In the genomic region with DNA sequence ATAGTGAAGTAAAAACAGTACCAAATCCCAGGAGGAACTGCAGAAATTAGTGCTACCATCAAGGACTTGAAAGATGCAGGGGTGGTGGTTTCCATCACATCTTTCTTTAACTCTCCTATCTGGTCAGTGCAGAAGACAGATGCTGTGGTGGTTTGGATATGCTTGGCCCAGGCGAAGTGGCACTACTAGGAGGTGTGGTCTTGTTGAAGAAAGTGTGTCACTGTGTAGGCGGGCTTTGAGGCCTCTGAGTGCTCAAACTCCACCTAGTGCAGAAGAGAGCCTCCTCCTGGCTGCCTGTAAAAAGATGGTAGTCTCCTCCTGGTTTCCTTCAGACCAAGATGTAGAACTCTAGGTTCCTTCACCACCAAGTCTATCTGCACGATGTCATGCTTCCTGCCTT, we compare ENCODE assay signal across 21 mouse cellular contexts.
"Had no signal": no experiment of that assay in that cellular context is flagged by ENCODE, and none has a peak within 500 bp of the region (broad histone marks: within the 10 kb centered on the region; RNA-seq: fewer than 3 reads in every experiment).

No protein-coding gene starts in this region.

- H3K4me2 ChIP-seq: liver, embryonic 13.5 days; midbrain, embryonic 13.5 days; neural tube, embryonic 13.5 days had no signal

- H3K4me1 ChIP-seq: liver, embryonic 13.5 days; midbrain, embryonic 10.5 days; midbrain, embryonic 13.5 days; neural tube, embryonic 13.5 days had no signal

- H3K36me3 ChIP-seq: liver, embryonic 13.5 days; midbrain, embryonic 10.5 days; midbrain, embryonic 13.5 days; neural tube, embryonic 13.5 days had no signal

- H3K27ac ChIP-seq: kidney, postnatal 0 days; layer of hippocampus, adult 2 months; left cerebral cortex, adult 2 months; liver, embryonic 13.5 days; midbrain, embryonic 10.5 days; midbrain, embryonic 13.5 days; neural tube, embryonic 13.5 days had no signal

- ATAC-seq: midbrain, embryonic 13.5 days; midbrain, embryonic 16.5 days had no signal

- H3K9me3 ChIP-seq: liver, embryonic 13.5 days; midbrain, embryonic 10.5 days; midbrain, embryonic 13.5 days; neural tube, embryonic 13.5 days had no signal

- DNase-seq: kidney, postnatal 25 days; layer of hippocampus, adult 9-11 months; layer of hippocampus, postnatal 36 days; liver, embryonic 13.5 days; lung, adult 2 months; lung, postnatal 14 days; lung, postnatal 4 days; right cerebral cortex, adult 18-20 months; right cerebral cortex, postnatal 14 days; right cerebral cortex, postnatal 4 days; thymus, adult 18-20 months; thymus, postnatal 14 days; thymus, postnatal 4 days had no signal

- H3K9ac ChIP-seq: liver, embryonic 13.5 days; midbrain, embryonic 13.5 days; neural tube, embryonic 13.5 days had no signal

- H3K4me3 ChIP-seq: layer of hippocampus, adult 2 months; left cerebral cortex, adult 2 months; liver, embryonic 13.5 days; midbrain, embryonic 10.5 days; midbrain, embryonic 13.5 days; myocyte; neural tube, embryonic 13.5 days had no signal

- H3K27me3 ChIP-seq: liver, embryonic 13.5 days; midbrain, embryonic 13.5 days; neural tube, embryonic 13.5 days had no signal
